Mouse (Mus musculus): ENCODE measurements around the gene Hexim2. TPM values are rescaled to one million over a fixed set of nuclear protein-coding genes. Genes with fewer than 3 reads are reported as not detected.

The Hexim2 gene
- polyA plus RNA-seq, 1 experiment: 5.7 TPM

DNA sequence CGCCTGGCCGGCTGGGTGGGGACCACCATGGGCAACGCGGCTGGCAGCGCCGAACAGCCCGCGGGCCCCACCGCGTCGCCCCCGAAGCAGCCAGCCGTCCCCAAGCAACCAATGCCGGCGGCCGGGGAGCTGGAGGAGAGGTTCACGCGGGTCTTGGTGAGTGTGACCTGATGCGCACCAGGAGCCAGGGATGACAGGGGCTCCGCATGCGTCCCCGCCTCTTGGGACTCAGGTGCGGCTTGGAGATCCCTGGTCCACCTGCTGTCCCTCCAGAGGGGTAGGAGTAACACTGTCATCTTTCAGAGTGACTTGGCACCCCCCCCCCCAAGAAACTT lies 39.0 kb downstream of the Hexim2 start:
- 1% methylated on average over 23 of the region's 23 CpGs for WGBS

DNA sequence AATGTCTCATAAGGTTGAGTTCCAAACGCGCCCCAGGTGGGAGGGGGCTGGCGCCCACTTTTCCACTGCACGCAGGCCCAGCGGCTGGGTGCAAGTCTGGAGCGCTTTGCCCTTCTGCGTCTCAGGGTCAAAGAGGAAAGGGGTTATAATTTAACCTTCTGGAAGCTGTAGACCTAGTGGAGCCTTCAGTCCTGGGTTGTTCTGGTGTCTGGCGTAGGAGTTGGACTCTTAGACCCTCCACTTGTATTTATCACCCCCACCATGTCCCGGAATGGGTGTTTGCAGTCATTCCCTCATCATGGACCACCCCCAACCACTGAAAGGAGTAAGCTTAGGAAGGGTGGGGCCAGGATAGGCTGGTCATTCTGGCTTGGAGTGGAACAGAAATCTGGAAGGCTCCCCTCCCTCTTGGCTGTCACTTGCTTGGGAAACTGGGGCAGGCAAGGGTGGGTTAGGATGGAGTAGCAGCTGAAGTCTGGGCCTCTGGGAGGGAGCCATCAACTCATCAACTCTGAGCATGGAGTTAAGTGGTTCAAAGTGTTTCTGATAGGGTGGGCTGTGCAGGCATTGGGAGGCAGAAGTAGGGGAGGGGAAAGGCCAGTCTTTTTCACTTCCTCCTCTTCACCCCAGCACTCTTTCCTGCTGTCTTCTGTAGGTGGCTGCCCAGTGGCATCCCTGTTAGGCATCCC lies 39.6 kb downstream of the Hexim2 start:
- H3K4me3 ChIP-seq (replicated peaks; ENCODE audit: control insufficient read depth, low read depth, low read length): peak overlapping the region; percentile 82
- peaks cover 7% of the 10 kb centered on the region for H3K4me1 ChIP-seq (ENCODE audit: control insufficient read depth, insufficient read depth, low read length)
- 0 out of 2 replicates have a peak, but pooled peaks have one; percentile 19 for TF ChIP-seq POLR2A (IDR thresholded peaks at IDR 0.05; ENCODE audit: borderline replicate concordance, control insufficient read depth, low read depth, low read length)
- TF ChIP-seq CTCF (IDR thresholded peaks at IDR 0.05; ENCODE audit: control insufficient read depth, insufficient read depth, low read length): no peak
- peak overlapping the region; percentile 96 for H3K27ac ChIP-seq (ENCODE audit: control insufficient read depth, insufficient read depth, low read depth, low read length, poor library complexity)
- WGBS: 3% methylated on average over 9 of the region's 9 CpGs

More for the DNA sequence above, 39.0 kb downstream of the Hexim2 start:
- TF ChIP-seq POLR2A (IDR thresholded peaks at IDR 0.05; ENCODE audit: borderline replicate concordance, control insufficient read depth, low read depth, low read length) (no peak), CTCF (IDR thresholded peaks at IDR 0.05; ENCODE audit: control insufficient read depth, insufficient read depth, low read length) (no peak)
- peak overlapping the region; percentile 82 for H3K4me3 ChIP-seq (replicated peaks; ENCODE audit: control insufficient read depth, low read depth, low read length)
- H3K27ac ChIP-seq (ENCODE audit: control insufficient read depth, insufficient read depth, low read depth, low read length, poor library complexity): peak overlapping the region; percentile 96
- peaks cover 5% of the 10 kb centered on the region for H3K4me1 ChIP-seq (ENCODE audit: control insufficient read depth, insufficient read depth, low read length)

- peak overlapping the region; percentile 82 for H3K4me3 ChIP-seq (replicated peaks; ENCODE audit: control insufficient read depth, low read depth, low read length)
- TF ChIP-seq CTCF (IDR thresholded peaks at IDR 0.05; ENCODE audit: control insufficient read depth, insufficient read depth, low read length): no peak
- TF ChIP-seq POLR2A (IDR thresholded peaks at IDR 0.05; ENCODE audit: borderline replicate concordance, control insufficient read depth, low read depth, low read length): no peak
- WGBS: 15% methylated on average over 6 of the region's 6 CpGs
- H3K27ac ChIP-seq (ENCODE audit: control insufficient read depth, insufficient read depth, low read depth, low read length, poor library complexity): peak overlapping the region; percentile 96
- peaks cover 9% of the 10 kb centered on the region for H3K4me1 ChIP-seq (ENCODE audit: control insufficient read depth, insufficient read depth, low read length)
Measured at GRCm38 (mm10) chr11:103172392-103173040, 40.3 kb downstream of the Hexim2 start.

DNA sequence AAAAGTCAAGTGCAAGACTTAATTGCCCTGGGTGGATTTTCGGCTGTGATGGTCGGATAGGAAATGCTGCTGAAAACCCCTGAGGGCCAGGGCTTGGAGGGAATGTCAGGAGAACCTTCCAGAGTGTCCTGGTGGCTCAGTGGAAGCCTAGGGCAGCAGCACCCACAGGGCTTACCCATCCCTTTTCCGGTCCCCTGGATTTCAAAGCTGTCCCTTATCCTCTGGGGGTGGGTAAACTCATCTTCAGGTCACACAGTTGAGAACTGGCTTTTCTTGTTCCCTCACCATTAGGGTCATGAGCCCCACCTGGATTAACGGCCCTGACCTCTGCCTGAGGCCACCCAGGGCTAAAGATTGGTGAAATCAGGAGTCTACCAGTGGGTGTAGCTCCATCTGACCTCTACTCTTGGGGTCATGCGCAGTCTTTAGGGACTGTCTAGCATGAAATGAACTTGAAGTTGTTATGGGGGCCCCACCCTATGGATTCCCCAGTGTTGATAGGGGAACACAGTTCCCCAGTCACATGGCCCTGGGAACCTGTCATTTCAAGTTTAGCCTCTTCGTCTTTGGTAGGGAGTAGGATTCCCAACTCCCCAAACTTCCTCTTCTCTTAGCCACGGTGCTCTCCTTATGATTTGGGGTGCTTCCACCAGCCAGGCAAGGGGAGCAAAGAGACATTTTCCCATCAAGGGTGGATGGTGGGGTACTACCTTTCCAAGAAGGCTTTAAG lies 41.0 kb downstream of the Hexim2 start:
- no peak for TF ChIP-seq POLR2A (IDR thresholded peaks at IDR 0.05; ENCODE audit: borderline replicate concordance, control insufficient read depth, low read depth, low read length)
- no peak for TF ChIP-seq CTCF (IDR thresholded peaks at IDR 0.05; ENCODE audit: control insufficient read depth, insufficient read depth, low read length)
- WGBS: 38% methylated on average over 7 of the region's 7 CpGs
- Histone ChIP-seq H3K4me3 (replicated peaks; ENCODE audit: control insufficient read depth, low read depth, low read length) (peak overlapping the region; percentile 82), H3K27ac (ENCODE audit: control insufficient read depth, insufficient read depth, low read depth, low read length, poor library complexity) (peak overlapping the region; percentile 96), H3K4me1 (ENCODE audit: control insufficient read depth, insufficient read depth, low read length) (peaks cover 9% of the 10 kb centered on the region)

DNA sequence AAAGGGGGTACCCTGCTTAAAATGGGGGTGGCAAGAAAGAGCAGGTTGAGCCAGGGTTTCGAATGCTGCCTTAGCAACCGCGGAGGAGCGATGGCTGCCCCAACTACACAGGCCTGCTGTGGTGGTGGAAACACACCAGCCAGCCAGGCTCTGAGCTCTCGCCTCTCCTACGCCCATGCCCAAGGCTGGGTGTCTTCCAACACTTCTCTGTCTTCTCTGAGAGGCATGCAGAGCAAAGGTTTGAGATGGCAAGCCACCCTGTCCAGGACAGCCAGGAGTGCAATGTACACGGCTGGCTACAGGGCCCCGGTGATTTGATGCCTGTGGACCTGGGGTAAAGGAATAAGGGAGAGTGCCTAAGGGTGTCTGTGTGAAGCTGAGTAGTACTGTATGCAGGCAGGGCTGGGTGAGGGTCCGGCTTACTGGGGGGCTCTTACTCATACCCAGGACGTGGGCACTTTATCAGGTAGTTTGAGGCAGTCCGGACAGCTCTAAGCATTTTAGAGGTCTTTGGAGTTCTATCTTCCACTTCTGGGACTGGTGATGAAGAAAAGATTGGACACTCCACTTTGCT lies 41.6 kb downstream of the Hexim2 start:
- Histone ChIP-seq H3K27ac (ENCODE audit: control insufficient read depth, insufficient read depth, low read depth, low read length, poor library complexity) (peak overlapping the region; percentile 96), H3K4me1 (ENCODE audit: control insufficient read depth, insufficient read depth, low read length) (peaks cover 9% of the 10 kb centered on the region), H3K4me3 (replicated peaks; ENCODE audit: control insufficient read depth, low read depth, low read length) (peak overlapping the region; percentile 68)
- TF ChIP-seq CTCF (IDR thresholded peaks at IDR 0.05; ENCODE audit: control insufficient read depth, insufficient read depth, low read length): no peak
- TF ChIP-seq POLR2A (IDR thresholded peaks at IDR 0.05; ENCODE audit: borderline replicate concordance, control insufficient read depth, low read depth, low read length): no peak
- WGBS: 38% methylated on average over 11 of the region's 11 CpGs

- peaks cover 9% of the 10 kb centered on the region for H3K4me1 ChIP-seq (ENCODE audit: control insufficient read depth, insufficient read depth, low read length)
- WGBS: 5% methylated on average over 5 of the region's 5 CpGs
- peak overlapping the region; percentile 96 for H3K27ac ChIP-seq (ENCODE audit: control insufficient read depth, insufficient read depth, low read depth, low read length, poor library complexity)
- peak overlapping the region; percentile 67 for H3K4me3 ChIP-seq (replicated peaks; ENCODE audit: control insufficient read depth, low read depth, low read length)
- TF ChIP-seq POLR2A (IDR thresholded peaks at IDR 0.05; ENCODE audit: borderline replicate concordance, control insufficient read depth, low read depth, low read length) (no peak), CTCF (IDR thresholded peaks at IDR 0.05; ENCODE audit: control insufficient read depth, insufficient read depth, low read length) (no peak)
Measured at GRCm38 (mm10) chr11:103174411-103174832, 42.2 kb downstream of the Hexim2 start.

GRCm38 (mm10) chr11:103174891-103175391 lies 42.7 kb downstream of the Hexim2 start:
- Histone ChIP-seq H3K27ac (ENCODE audit: control insufficient read depth, insufficient read depth, low read depth, low read length, poor library complexity) (peak overlapping the region; percentile 96), H3K4me1 (ENCODE audit: control insufficient read depth, insufficient read depth, low read length) (peaks cover 9% of the 10 kb centered on the region), H3K4me3 (replicated peaks; ENCODE audit: control insufficient read depth, low read depth, low read length) (peak overlapping the region; percentile 67)
- no peak for TF ChIP-seq CTCF (IDR thresholded peaks at IDR 0.05; ENCODE audit: control insufficient read depth, insufficient read depth, low read length)
- TF ChIP-seq POLR2A (IDR thresholded peaks at IDR 0.05; ENCODE audit: borderline replicate concordance, control insufficient read depth, low read depth, low read length): peak; percentile 27; the same call in 1 of the 2 replicates
- 1% methylated on average over 8 of the region's 8 CpGs for WGBS

Data from bone marrow, adult 2 months (tissue).